Mouse (Mus musculus) liver, adult 2 months (tissue): ENCODE results near the gene Eif3l.

Source experiments
- CTCF ChIP-seq: fragments of 200-500 bp; IDR thresholded peaks from 2 replicates; pipeline ENCODE4 v1.5.1; 2011; ENCODE audit warnings: low read depth, low read length, control low read depth
- POLR2A ChIP-seq: fragments of 200-500 bp; IDR thresholded peaks from 2 replicates; pipeline ENCODE4 v1.6.1; 2011; ENCODE audit warnings: low read length, control low read depth; ENCODE audit not compliant: insufficient read depth; ENCODE audit errors: extremely low read depth

DNA sequence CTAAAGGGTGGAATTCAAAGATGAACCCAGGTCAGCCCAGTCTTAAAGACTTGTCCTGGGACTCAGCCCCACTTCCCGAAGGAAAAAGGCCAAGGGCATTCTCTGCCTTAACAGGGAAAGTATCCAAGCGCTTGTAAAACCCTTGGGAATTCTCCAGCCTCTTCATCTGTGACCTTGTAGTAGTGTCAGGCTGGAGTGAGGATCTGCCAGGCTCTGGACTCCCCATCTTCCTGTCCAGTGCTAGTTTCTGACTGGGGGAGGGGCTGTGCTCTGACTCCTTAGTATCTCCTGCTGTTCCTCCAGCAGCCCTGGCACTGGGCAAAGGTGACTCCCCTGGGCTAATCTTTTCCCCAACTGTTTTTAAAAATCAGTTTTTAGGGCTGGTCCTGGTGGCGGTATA, 21.6 kb downstream of the Eif3l start:
- TF ChIP-seq CTCF: no peak
- TF ChIP-seq POLR2A: no peak
